12 mouse cellular contexts compared by ENCODE assay signal in the genomic region with DNA sequence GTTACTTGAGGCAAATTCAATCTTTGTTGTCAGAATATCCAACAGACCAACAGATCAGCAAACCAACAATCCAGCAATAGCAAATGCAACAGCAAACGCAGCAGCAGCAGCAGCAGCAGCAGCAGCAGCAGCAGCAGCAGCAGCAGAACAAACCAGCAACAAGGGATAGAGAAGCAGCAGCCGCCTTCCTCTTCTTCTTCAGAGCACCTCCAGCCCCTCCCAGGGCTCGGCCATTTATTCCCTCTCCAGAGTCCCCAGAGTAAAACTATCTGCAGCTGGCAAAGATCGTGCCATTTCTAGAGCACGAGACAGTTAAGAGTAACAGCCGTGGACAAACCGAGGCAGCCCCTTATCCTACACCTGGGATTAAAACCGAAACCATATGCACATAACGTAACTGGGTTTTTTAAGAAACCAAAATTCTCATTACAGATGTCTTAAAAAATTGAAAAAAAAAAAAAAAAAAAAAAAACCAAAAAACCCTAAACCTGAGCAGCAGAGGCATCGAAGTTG.
"Had no signal": no experiment of that assay in that cellular context is flagged by ENCODE, and none has a peak within 500 bp of the region (broad histone marks: within the 10 kb centered on the region; RNA-seq: fewer than 3 reads in every experiment).

No protein-coding gene starts in this region.

- H3K36me3 ChIP-seq: midbrain, embryonic 12.5 days had no signal

- H3K27me3 ChIP-seq: midbrain, embryonic 12.5 days had no signal

- H3K4me3 ChIP-seq: midbrain, embryonic 12.5 days had no signal

- H3K9me3 ChIP-seq: midbrain, embryonic 12.5 days had no signal

- ATAC-seq: midbrain, embryonic 16.5 days had no signal

- H3K4me2 ChIP-seq: midbrain, embryonic 12.5 days had no signal

- H3K9ac ChIP-seq: liver, embryonic 14.5 days; midbrain, embryonic 12.5 days had no signal

- H3K4me1 ChIP-seq: midbrain, embryonic 12.5 days had no signal

- H3K27ac ChIP-seq: liver, embryonic 14.5 days; midbrain, embryonic 12.5 days; stomach, postnatal 0 days had no signal

- DNase-seq: kidney, adult 8-10 months; kidney, postnatal 25 days; layer of hippocampus, adult 9-11 months; left cerebral cortex, postnatal 4 days; lung, adult 18-20 months; right cerebral cortex, adult 18-20 months; right cerebral cortex, postnatal 25 days; thymus, postnatal 4 days had no signal
